Mouse (Mus musculus): ENCODE measurements around the gene Ankrd50. TPM values are rescaled to one million over a fixed set of nuclear protein-coding genes. Genes with fewer than 3 reads are reported as not detected.

Ankrd50 gene
- polyA plus RNA-seq, 2 experiments, result 2.0 to 2.5 TPM

- no peak for TF ChIP-seq EP300 (IDR thresholded peaks at IDR 0.05; ENCODE audit: low read depth)
- no peak for TF ChIP-seq CTCF (IDR thresholded peaks at IDR 0.05; ENCODE audit: low read depth)
- DNase-seq (ENCODE audit: low read depth in 3 of 3, low spot score in 3 of 3), result no peak
- Histone ChIP-seq H3K27ac (no peak overlapping the region), H3K4me2 (ENCODE audit: low read depth) (no peak overlapping the region), H3K27me3 (ENCODE audit: control insufficient read depth, insufficient read depth, low read length) (no peaks in the 10 kb centered on the region), H3K9ac (replicated peaks) (no peak overlapping the region), H3K4me3 (ENCODE audit: insufficient read depth in 1 of 2, low read depth in 2 of 2, low read length in 2 of 2) (no peak overlapping the region), H3K4me1 (replicated peaks; ENCODE audit: control insufficient read depth in 2 of 2, insufficient read depth in 2 of 2, low read length in 1 of 2) (no peaks in the 10 kb centered on the region), H3K36me3 (replicated peaks; ENCODE audit: control insufficient read depth, insufficient read depth, low read depth) (no peaks in the 10 kb centered on the region), H3K9me3 (ENCODE audit: control insufficient read depth, low read length) (no peaks in the 10 kb centered on the region)
- 48% methylated on average over 2 of the region's 2 CpGs for WGBS (ENCODE audit: insufficient replicate concordance)
- ATAC-seq (ENCODE audit: insufficient read depth), result no peak
Observed at GRCm38 (mm10) chr3:38461742-38462141, 22.9 kb downstream of the Ankrd50 start.

GRCm38 (mm10) chr3:38460250-38460624 is 24.4 kb downstream of the Ankrd50 start:
- H3K9me3 ChIP-seq (ENCODE audit: control insufficient read depth, low read length), result no peaks in the 10 kb centered on the region
- ATAC-seq (ENCODE audit: insufficient read depth) (no peak), DNase-seq (ENCODE audit: low read depth in 3 of 3, low spot score in 3 of 3) (no peak)
- no peak overlapping the region for H3K9ac ChIP-seq (replicated peaks)
- H3K27me3 ChIP-seq (ENCODE audit: control insufficient read depth, insufficient read depth, low read length), result no peaks in the 10 kb centered on the region
- 64% methylated on average over 4 of the region's 4 CpGs for WGBS (ENCODE audit: insufficient replicate concordance)
- no peak overlapping the region for H3K27ac ChIP-seq
- 0 out of 2 replicates have a peak, but pooled peaks cover 3% of the 10 kb centered on the region for H3K36me3 ChIP-seq (replicated peaks; ENCODE audit: control insufficient read depth, insufficient read depth, low read depth)
- H3K4me2 ChIP-seq (ENCODE audit: low read depth), result no peak overlapping the region
- no peaks in the 10 kb centered on the region for H3K4me1 ChIP-seq (replicated peaks; ENCODE audit: control insufficient read depth in 2 of 2, insufficient read depth in 2 of 2, low read length in 1 of 2)
- TF ChIP-seq CTCF (IDR thresholded peaks at IDR 0.05; ENCODE audit: low read depth), result no peak
- H3K4me3 ChIP-seq (ENCODE audit: insufficient read depth in 1 of 2, low read depth in 2 of 2, low read length in 2 of 2), result no peak overlapping the region

- DNase-seq (ENCODE audit: low read depth in 3 of 3, low spot score in 3 of 3) (no peak), ATAC-seq (ENCODE audit: insufficient read depth) (no peak)
- H3K9me3 ChIP-seq (ENCODE audit: control insufficient read depth, low read length), result no peaks in the 10 kb centered on the region
- H3K4me1 ChIP-seq (replicated peaks; ENCODE audit: control insufficient read depth in 2 of 2, insufficient read depth in 2 of 2, low read length in 1 of 2), result no peaks in the 10 kb centered on the region
- 0 out of 2 replicates have a peak, but pooled peaks cover 3% of the 10 kb centered on the region for H3K36me3 ChIP-seq (replicated peaks; ENCODE audit: control insufficient read depth, insufficient read depth, low read depth)
- H3K9ac ChIP-seq (replicated peaks), result no peak overlapping the region
- H3K4me3 ChIP-seq (ENCODE audit: insufficient read depth in 1 of 2, low read depth in 2 of 2, low read length in 2 of 2), result no peak overlapping the region
- H3K27me3 ChIP-seq (ENCODE audit: control insufficient read depth, insufficient read depth, low read length), result no peaks in the 10 kb centered on the region
- 64% methylated on average over 5 of the region's 5 CpGs for WGBS (ENCODE audit: insufficient replicate concordance)
- no peak overlapping the region for H3K4me2 ChIP-seq (ENCODE audit: low read depth)
- TF ChIP-seq EP300 (IDR thresholded peaks at IDR 0.05; ENCODE audit: low read depth), result no peak
- TF ChIP-seq CTCF (IDR thresholded peaks at IDR 0.05; ENCODE audit: low read depth), result no peak
- no peak overlapping the region for H3K27ac ChIP-seq
Observed at GRCm38 (mm10) chr3:38459507-38460249, 25.0 kb downstream of the Ankrd50 start.

- H3K9ac ChIP-seq (replicated peaks), result no peak overlapping the region
- no peaks in the 10 kb centered on the region for H3K4me1 ChIP-seq (replicated peaks; ENCODE audit: control insufficient read depth in 2 of 2, insufficient read depth in 2 of 2, low read length in 1 of 2)
- no peak overlapping the region for H3K27ac ChIP-seq
- no peak overlapping the region for H3K4me3 ChIP-seq (ENCODE audit: insufficient read depth in 1 of 2, low read depth in 2 of 2, low read length in 2 of 2)
- 84% methylated on average over 14 of the region's 14 CpGs for WGBS (ENCODE audit: insufficient replicate concordance)
- no peaks in the 10 kb centered on the region for H3K9me3 ChIP-seq (ENCODE audit: control insufficient read depth, low read length)
- ATAC-seq (ENCODE audit: insufficient read depth) (no peak), DNase-seq (ENCODE audit: low read depth in 3 of 3, low spot score in 3 of 3) (no peak)
- no peaks in the 10 kb centered on the region for H3K27me3 ChIP-seq (ENCODE audit: control insufficient read depth, insufficient read depth, low read length)
- peaks cover 5% of the 10 kb centered on the region; the same call in 1 of the 2 replicates for H3K36me3 ChIP-seq (replicated peaks; ENCODE audit: control insufficient read depth, insufficient read depth, low read depth)
- no peak for TF ChIP-seq CTCF (IDR thresholded peaks at IDR 0.05; ENCODE audit: low read depth)
- TF ChIP-seq EP300 (IDR thresholded peaks at IDR 0.05; ENCODE audit: low read depth), result no peak
- no peak overlapping the region for H3K4me2 ChIP-seq (ENCODE audit: low read depth)
Observed at GRCm38 (mm10) chr3:38457041-38457440, 27.6 kb downstream of the Ankrd50 start.

GRCm38 (mm10) chr3:38452199-38452598 is 32.4 kb downstream of the Ankrd50 start:
- Histone ChIP-seq H3K4me1 (replicated peaks; ENCODE audit: control insufficient read depth in 2 of 2, insufficient read depth in 2 of 2, low read length in 1 of 2) (no peaks in the 10 kb centered on the region), H3K9ac (replicated peaks) (no peak overlapping the region), H3K27ac (no peak overlapping the region), H3K9me3 (ENCODE audit: control insufficient read depth, low read length) (no peaks in the 10 kb centered on the region), H3K4me3 (ENCODE audit: insufficient read depth in 1 of 2, low read depth in 2 of 2, low read length in 2 of 2) (no peak overlapping the region), H3K4me2 (ENCODE audit: low read depth) (no peak overlapping the region), H3K36me3 (replicated peaks; ENCODE audit: control insufficient read depth, insufficient read depth, low read depth) (peaks cover 6% of the 10 kb centered on the region; the same call in 1 of the 2 replicates), H3K27me3 (ENCODE audit: control insufficient read depth, insufficient read depth, low read length) (no peaks in the 10 kb centered on the region)
- ATAC-seq (ENCODE audit: insufficient read depth), result no peak
- DNase-seq (ENCODE audit: low read depth in 3 of 3, low spot score in 3 of 3), result no peak
- WGBS (ENCODE audit: insufficient replicate concordance), result 84% methylated on average over 9 of the region's 9 CpGs
- TF ChIP-seq EP300 (IDR thresholded peaks at IDR 0.05; ENCODE audit: low read depth) (no peak), CTCF (IDR thresholded peaks at IDR 0.05; ENCODE audit: low read depth) (no peak)
